Mouse (Mus musculus): ENCODE results near the gene Metrn. TPM values are rescaled to one million over a fixed set of nuclear protein-coding genes. Genes with fewer than 3 reads are reported as not detected.

Metrn gene
- 22.7 and 22.9 TPM in 2 replicates for polyA plus RNA-seq (2015; fragmentation: Nextera tagmentation; extraction: Ambion mirVana)

DNA sequence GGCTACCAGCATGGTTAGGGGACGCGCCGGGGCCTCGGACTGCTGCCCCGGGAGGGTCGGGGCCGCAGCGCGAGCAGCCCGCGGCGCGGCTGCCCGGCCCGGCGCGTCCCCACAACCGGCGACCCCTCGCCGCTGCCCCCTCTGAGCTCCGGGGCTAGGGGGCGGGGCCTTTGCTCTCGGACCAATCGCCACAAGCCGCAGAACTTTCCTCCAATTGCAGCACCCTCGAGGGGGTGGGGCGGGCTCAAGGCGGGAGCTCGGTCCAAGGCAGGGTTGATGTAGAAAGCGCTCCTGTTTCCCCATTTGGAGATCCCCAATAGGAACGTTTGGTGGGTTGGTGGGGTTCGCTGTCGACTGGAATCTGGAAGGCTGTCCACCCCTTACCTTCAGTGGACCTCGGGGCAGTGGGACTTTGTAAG is at the start of gene Metrn:
Gene Metrn (minus strand): TSS at position 186 of the 419 bp plus-strand sequence.

DNA sequence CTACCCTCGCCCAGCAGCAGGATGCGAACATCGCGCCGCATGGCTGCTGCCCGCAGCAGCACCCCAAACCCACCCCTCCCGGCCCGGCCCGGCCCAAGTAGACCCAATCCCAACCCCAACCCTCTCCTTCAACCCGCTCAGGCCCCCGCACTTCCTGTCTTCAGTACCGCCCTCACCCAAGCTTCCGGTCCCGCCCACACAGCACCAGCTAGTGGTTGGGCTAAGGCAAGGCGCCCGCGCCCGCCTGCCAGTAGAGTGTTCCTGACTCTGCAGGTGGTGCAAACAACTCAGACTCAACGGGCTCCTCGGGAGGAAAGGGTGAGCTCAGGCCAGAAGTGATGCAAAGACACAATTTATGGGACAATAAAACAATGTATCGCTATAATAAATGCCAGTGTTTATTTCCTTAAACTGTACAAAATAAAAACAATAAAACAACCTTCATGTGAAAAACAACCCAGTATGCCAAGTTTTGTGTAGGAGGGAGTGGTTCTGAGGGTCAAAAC is 47.5 kb upstream of the Metrn start, which contains the start of gene Rhot2:
Gene Rhot2 (minus strand): TSS at position 456 of the 506 bp plus-strand sequence.

DNA sequence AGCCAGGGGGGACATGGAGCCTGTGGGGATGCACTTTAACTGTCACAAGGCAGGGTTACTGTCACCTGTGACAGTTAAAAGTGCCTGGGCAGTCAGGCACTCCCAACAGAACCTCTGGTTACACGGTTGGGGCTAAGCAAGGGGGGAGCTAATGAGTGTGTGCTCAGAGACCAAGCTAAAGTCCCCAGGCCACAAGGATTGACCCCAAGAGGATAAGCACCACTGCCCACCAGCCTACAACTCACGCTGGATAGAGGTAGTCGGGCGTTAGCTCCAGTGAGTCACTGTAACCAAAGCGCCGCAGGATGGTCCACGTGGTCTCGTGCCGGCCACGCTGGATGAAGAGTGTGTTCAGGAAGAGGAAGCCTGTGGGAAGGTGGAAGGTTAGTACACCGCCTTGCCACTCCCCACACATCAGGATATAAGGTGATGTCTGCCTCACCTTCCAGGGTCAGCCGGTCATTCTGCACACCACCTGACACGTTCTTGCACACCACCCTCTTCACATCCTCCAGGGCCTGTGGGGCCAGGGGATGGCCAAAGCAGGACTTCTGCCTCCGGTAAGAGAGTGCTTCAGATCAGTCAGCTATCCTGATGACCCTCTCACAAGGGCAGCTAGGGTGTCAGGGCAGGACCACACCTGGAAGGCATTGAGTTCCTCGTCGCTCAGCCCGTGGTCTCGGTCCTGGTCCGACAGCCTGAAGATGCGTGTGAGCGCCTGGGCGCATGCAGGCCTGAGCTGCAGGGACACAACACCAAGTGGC is 44.4 kb upstream of the Metrn start, which contains the start of gene Gm20683:
Gene Gm20683 (minus strand): TSS at position 647 of the 764 bp plus-strand sequence.

GRCm38 (mm10) chr17:25837076-25837410 is 40.1 kb upstream of the Metrn start, which contains the start of gene Rhbdl1:
Gene Rhbdl1 (minus strand): TSS chr17:25837295.

GRCm38 (mm10) chr17:25833291-25833663 is 36.3 kb upstream of the Metrn start, which contains the start of gene Stub1:
Gene Stub1 (minus strand): TSS chr17:25833404.

DNA sequence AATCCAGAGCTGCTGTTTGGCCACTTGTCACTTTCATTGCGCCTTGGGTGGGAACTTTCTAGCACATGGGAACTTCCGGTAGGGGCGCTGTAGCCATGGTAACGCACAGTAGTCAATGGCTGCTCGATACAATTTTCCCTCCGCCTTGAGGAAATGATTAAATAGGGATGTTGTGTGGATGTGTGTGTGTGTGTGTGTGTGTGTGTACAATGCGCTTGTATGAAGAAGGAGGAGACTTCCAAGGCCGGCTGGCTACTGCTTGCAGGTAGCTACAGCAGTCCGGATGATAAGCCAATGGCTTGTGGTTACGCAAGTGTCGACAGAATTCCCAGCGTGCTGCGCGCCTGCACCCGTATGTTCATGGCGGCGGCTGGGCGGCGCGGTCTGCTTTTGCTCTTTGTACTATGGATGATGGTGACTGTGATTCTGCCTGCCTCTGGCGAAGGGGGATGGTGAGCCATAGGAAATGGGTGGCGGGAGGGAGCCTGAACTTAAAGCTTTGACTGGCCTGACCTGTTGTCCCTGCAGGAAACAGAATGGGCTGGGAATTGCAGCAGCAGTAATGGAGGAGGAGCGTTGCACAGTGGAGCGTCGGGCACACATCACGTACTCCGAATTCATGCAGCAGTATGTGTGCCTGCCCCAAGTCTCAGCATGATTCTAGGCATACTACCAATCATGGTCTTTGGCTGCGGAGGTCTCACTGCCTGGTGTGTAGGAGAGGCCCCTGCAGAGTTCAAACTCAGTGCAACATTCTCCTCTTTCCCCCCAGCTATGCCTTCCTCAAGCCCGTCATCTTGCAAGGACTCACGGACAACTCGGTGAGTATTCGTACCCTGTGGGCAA is 32.0 kb upstream of the Metrn start, which contains the start of gene Jmjd8:
Gene Jmjd8 (plus strand): TSS at position 156 of the 846 bp plus-strand sequence.

DNA sequence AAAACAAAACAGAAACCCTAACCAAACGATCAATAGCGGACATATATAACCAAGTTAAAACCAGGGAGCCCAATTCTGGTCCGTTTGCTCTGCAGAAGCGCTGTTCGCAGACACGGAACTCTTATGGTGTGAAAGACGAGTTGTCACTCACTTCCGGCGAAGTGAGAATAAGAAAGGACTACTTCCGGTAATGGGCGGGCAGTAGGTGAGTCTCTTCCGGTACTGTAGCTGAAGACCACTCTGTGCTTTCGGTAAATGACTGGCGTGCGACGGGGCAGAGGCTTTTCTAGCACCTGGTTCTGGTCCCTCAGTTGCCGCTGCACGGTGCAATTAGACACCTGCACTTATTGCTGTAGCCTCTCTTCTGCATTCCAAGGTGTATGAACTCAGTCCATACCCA is 26.5 kb upstream of the Metrn start, which contains the start of gene Wdr24:
Gene Wdr24 (plus strand): TSS at position 176 of the 400 bp plus-strand sequence.

GRCm38 (mm10) chr17:25808789-25809605 is 12.1 kb upstream of the Metrn start, which contains the start of gene Fbxl16:
Gene Fbxl16 (plus strand): TSS chr17:25809085.

GRCm38 (mm10) chr17:25795609-25796092 is 1.3 kb downstream of the Metrn start, which contains the start of gene AC134908.4:
Gene AC134908.4 (minus strand): TSS chr17:25795659.

DNA sequence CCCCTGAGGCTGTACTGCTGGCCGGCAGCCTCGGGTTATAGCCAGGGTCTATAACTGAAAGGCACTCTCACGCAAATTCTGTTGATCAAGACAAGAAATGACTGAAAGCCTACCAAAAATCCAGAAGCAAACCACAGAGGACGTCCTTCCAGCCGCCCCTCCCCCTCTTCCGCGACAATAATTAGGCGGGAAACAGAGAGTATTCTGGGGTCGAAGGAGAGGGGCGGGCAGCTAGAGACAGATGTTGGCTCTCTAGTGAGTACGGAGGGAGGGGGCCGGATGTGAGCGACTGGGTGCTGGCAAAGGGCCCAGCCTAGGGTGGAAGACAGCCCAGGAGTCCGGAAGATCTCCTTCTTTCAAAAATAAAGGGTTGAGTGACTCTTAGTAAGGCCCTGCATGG is 4.3 kb downstream of the Metrn start, which contains the start of gene Fam173a:
Gene Fam173a (minus strand): TSS at position 287 of the 400 bp plus-strand sequence.

GRCm38 (mm10) chr17:25786280-25786679 is 10.7 kb downstream of the Metrn start, which contains the start of gene Ccdc78:
Gene Ccdc78 (plus strand): TSS chr17:25786580.

GRCm38 (mm10) chr17:25785281-25785745 is 11.6 kb downstream of the Metrn start, which contains the start of gene Haghl:
Gene Haghl (minus strand): TSS chr17:25785673.

GRCm38 (mm10) chr17:25773549-25774120 is 23.3 kb downstream of the Metrn start, which contains the start of gene Narfl:
Gene Narfl (plus strand): TSS chr17:25773776.

DNA sequence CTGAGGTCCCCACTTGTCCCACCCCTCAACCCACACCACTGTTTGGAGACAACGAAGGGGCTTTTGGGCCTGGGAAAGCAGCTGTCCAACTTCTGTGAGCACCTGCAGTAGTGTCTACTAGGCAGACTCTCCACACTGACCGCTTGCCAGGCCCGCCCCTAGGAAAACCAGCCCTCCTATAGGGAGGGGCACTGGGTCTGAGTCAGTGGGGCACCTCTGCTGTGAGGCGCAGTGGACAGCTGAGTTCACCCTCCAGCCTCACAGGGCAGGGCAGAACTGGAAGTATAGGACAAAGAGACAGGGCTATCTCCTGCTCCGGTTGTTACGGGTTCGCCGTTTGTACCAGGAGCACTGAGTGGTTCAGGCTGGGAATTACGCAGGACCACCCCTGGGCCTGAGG is 42.7 kb downstream of the Metrn start, which contains the start of gene Msln:
Gene Msln (minus strand): TSS at position 138 of the 400 bp plus-strand sequence.

Small RNA genes lying within 50 kb of the gene (microRNA-seq; reads per million reads assigned to microRNA genes)
- gene Gm25083 (not detected), gene Mir3082 (not detected), gene Mir6966 (0.93 reads per million)

Other genes with a start within 250 kb of the Metrn start
- gene Sox8, start 226.4 kb downstream of the Metrn start, polyA plus RNA-seq (2015; fragmentation: Nextera tagmentation; extraction: Ambion mirVana), result 1.6 and 1.7 TPM in 2 replicates
- 16.8 and 17.1 TPM in 2 replicates for gene Lmf1, start 218.1 kb downstream of the Metrn start, polyA plus RNA-seq (2015; fragmentation: Nextera tagmentation; extraction: Ambion mirVana)
- 0.63 and 2.2 TPM in 2 replicates for gene Gng13, start 80.0 kb downstream of the Metrn start, polyA plus RNA-seq (2015; fragmentation: Nextera tagmentation; extraction: Ambion mirVana)
- gene Chtf18, start 69.7 kb downstream of the Metrn start, polyA plus RNA-seq (2015; fragmentation: Nextera tagmentation; extraction: Ambion mirVana), result 6.3 and 7.4 TPM in 2 replicates
- gene Rpusd1, start 69.5 kb downstream of the Metrn start, polyA plus RNA-seq (2015; fragmentation: Nextera tagmentation; extraction: Ambion mirVana), result 8.7 and 12.9 TPM in 2 replicates
- gene Mslnl, start 61.1 kb downstream of the Metrn start, polyA plus RNA-seq (2015; fragmentation: Nextera tagmentation; extraction: Ambion mirVana), result 0.06 and 0.07 TPM in 2 replicates
- 160 and 189 TPM in 2 replicates for gene Msln, start 42.8 kb downstream of the Metrn start, polyA plus RNA-seq (2015; fragmentation: Nextera tagmentation; extraction: Ambion mirVana)
- gene Narfl, start 23.4 kb downstream of the Metrn start, polyA plus RNA-seq (2015; fragmentation: Nextera tagmentation; extraction: Ambion mirVana), result 19.4 and 20.0 TPM in 2 replicates
- gene Haghl, start 11.5 kb downstream of the Metrn start, polyA plus RNA-seq (2015; fragmentation: Nextera tagmentation; extraction: Ambion mirVana), result 37.6 and 41.6 TPM in 2 replicates
- 0.24 and 0.27 TPM in 2 replicates for gene Ccdc78, start 10.6 kb downstream of the Metrn start, polyA plus RNA-seq (2015; fragmentation: Nextera tagmentation; extraction: Ambion mirVana)
- gene Fam173a, start 4.2 kb downstream of the Metrn start, polyA plus RNA-seq (2015; fragmentation: Nextera tagmentation; extraction: Ambion mirVana), result 79.0 and 85.2 TPM in 2 replicates
- 0.25 TPM in 1 of 2 replicates, not detected in the other for gene AC134908.4, start 1.5 kb downstream of the Metrn start, polyA plus RNA-seq (2015; fragmentation: Nextera tagmentation; extraction: Ambion mirVana)
- 1.4 and 1.8 TPM in 2 replicates for gene Fbxl16, start 11.9 kb upstream of the Metrn start, polyA plus RNA-seq (2015; fragmentation: Nextera tagmentation; extraction: Ambion mirVana)
- gene Wdr24, start 26.5 kb upstream of the Metrn start, polyA plus RNA-seq (2015; fragmentation: Nextera tagmentation; extraction: Ambion mirVana), result 10.9 and 11.6 TPM in 2 replicates
- 29.1 and 29.4 TPM in 2 replicates for gene Jmjd8, start 31.7 kb upstream of the Metrn start, polyA plus RNA-seq (2015; fragmentation: Nextera tagmentation; extraction: Ambion mirVana)
- gene Stub1, start 36.3 kb upstream of the Metrn start, polyA plus RNA-seq (2015; fragmentation: Nextera tagmentation; extraction: Ambion mirVana), result 207 and 208 TPM in 2 replicates
- 5.1 and 6.3 TPM in 2 replicates for gene Rhbdl1, start 40.2 kb upstream of the Metrn start, polyA plus RNA-seq (2015; fragmentation: Nextera tagmentation; extraction: Ambion mirVana)
- 1.8 and 2.3 TPM in 2 replicates for gene Gm20683, start 44.6 kb upstream of the Metrn start, polyA plus RNA-seq (2015; fragmentation: Nextera tagmentation; extraction: Ambion mirVana)
- 9.2 and 11.0 TPM in 2 replicates for gene Rhot2, start 47.7 kb upstream of the Metrn start, polyA plus RNA-seq (2015; fragmentation: Nextera tagmentation; extraction: Ambion mirVana)
- gene Wdr90, start 64.4 kb upstream of the Metrn start, polyA plus RNA-seq (2015; fragmentation: Nextera tagmentation; extraction: Ambion mirVana), result 5.9 and 6.2 TPM in 2 replicates
- gene Mcrip2, start 71.6 kb upstream of the Metrn start, polyA plus RNA-seq (2015; fragmentation: Nextera tagmentation; extraction: Ambion mirVana), result 13.1 and 18.2 TPM in 2 replicates
- gene Mettl26, start 77.9 kb upstream of the Metrn start, polyA plus RNA-seq (2015; fragmentation: Nextera tagmentation; extraction: Ambion mirVana), result 36.1 and 44.4 TPM in 2 replicates
- 0.12 and 0.22 TPM in 2 replicates for gene Wfikkn1, start 83.7 kb upstream of the Metrn start, polyA plus RNA-seq (2015; fragmentation: Nextera tagmentation; extraction: Ambion mirVana)
- 16.7 and 18.7 TPM in 2 replicates for gene Rab40c, start 122.6 kb upstream of the Metrn start, polyA plus RNA-seq (2015; fragmentation: Nextera tagmentation; extraction: Ambion mirVana)
- gene Pigq, start 147.8 kb upstream of the Metrn start, polyA plus RNA-seq (2015; fragmentation: Nextera tagmentation; extraction: Ambion mirVana), result 27.5 and 29.1 TPM in 2 replicates
- gene Nhlrc4, start 147.8 kb upstream of the Metrn start, polyA plus RNA-seq (2015; fragmentation: Nextera tagmentation; extraction: Ambion mirVana), result not detected in 2 replicates
- gene A930017K11Rik, start 155.4 kb upstream of the Metrn start, polyA plus RNA-seq (2015; fragmentation: Nextera tagmentation; extraction: Ambion mirVana), result 0.07 TPM in 1 of 2 replicates, not detected in the other
- 13.4 and 16.2 TPM in 2 replicates for gene Capn15, start 188.7 kb upstream of the Metrn start, polyA plus RNA-seq (2015; fragmentation: Nextera tagmentation; extraction: Ambion mirVana)

All from urinary bladder, postnatal 0 days (tissue).